Mouse (Mus musculus) adrenal gland, postnatal 10 days (tissue): ENCODE data around the gene S100a6. TPM values are rescaled to one million over a fixed set of nuclear protein-coding genes. Genes with fewer than 3 reads are reported as not detected.
A peak's percentile ranks its signal among the peaks of the same experiment; 100 is the strongest.

Source experiments
- DNase-seq: peaks from one replicate; pipeline ENCODE4 v3.0.0; 2021; ENCODE audit warnings: mixed read lengths
- long read RNA-seq, 2 experiments: library from polyadenylated mRNA; stranded (forward); transcript quantifications; one replicate each; pipeline ENCODE4 v2.0.0; 2021
- total RNA-seq, 2 experiments: library from RNA; stranded (reverse); gene quantifications; 2 replicates each; pipeline ENCODE4 v1.2.3; 2021

S100a6 gene
- total RNA-seq = 10 to 100 TPM; 72.2 to 82.8 TPM
- long read RNA-seq, experiment 1, transcript S100a6-201 (3 exons, 731 nt) = major isoform, 27 of 34 reads
- long read RNA-seq, experiment 1, partial matches to known transcripts = 0 of 34 reads
- long read RNA-seq, experiment 1, other reads (novel, unspliced or antisense) = 7 of 34 reads
- long read RNA-seq, experiment 2, transcript S100a6-201 (3 exons, 731 nt) = major isoform, 23 of 29 reads
- long read RNA-seq, experiment 2, partial matches to known transcripts = 3 of 29 reads
- long read RNA-seq, experiment 2, other reads (novel, unspliced or antisense) = 3 of 29 reads

DNA sequence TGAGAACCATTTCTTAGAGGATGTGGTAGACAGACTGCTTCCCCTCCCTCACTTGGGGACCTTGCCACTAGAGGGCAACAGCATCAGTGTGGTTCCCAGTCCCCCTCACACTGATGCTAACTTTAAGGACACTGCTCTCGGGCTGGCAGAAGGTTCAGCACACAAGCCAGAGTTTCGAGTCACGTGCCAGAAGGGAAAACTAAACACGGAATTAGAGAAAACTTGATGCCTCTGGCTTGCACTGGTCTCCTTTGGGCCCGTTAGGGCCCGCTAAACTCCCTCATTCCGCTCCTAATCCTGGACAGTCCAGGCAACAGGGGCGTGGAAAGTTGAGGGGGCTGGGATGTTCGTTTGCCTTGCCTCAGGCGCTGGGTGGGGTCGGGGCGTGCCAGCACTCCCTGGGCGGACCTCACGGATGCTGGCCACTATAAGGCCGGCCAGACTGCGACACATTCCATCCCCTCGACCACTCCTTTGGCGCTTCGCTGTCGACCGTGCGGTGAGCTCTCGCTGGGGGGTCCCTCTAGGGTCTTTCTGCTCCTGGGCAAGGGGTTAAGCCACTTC is at the start of gene S100a6:
S100a6 (plus strand) TSS at position 155 of the 564 bp plus-strand sequence.
- DNase-seq = peak; percentile 61

- DNase-seq = peak; percentile 53
Measured at GRCm38 (mm10) chr3:90574691-90575090, 38.0 kb upstream of the S100a6 start.

DNA sequence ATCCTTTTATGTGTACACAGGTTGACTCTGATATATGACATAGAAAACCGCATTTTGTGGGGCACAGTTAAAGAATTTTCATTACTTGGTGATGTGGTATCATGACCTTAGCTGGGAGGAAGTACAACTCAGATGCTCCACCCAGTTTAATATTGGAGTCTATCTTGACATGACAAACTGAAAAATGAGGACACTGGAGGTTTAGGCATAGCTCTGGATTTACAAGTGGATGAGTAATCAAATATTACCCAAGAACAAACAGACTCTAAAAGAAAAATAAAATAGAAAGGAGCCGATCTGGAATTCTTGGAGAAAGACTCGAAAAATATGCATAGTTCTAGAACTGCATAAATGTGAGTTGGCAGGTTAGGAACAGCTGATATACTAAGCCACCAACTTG is 37.4 kb upstream of the S100a6 start:
- DNase-seq = no peak

GRCm38 (mm10) chr3:90576351-90577001 is 36.2 kb upstream of the S100a6 start:
- DNase-seq = no peak

DNA sequence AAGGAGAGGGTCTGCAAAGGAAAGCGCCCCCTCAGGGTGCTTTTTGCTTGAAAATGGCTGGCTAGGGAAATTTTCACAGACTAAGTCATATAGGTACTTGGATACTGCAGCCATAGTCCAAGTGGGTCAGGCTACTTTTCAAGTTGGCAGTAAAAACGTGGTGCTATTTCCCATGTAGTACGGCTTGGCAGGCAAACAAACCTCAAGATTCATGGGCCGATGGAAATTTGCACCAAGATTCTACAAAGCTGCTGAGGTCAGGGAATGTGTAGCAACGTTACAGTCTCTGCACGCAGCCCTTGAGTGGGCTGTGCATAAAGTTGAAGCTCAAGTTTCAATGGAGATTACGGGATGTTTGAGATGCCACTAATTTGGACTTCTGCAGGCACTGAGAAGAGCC is 33.2 kb upstream of the S100a6 start:
- DNase-seq = peak; percentile 40

- DNase-seq = no peak
Measured at GRCm38 (mm10) chr3:90581141-90581540, 31.5 kb upstream of the S100a6 start.

DNA sequence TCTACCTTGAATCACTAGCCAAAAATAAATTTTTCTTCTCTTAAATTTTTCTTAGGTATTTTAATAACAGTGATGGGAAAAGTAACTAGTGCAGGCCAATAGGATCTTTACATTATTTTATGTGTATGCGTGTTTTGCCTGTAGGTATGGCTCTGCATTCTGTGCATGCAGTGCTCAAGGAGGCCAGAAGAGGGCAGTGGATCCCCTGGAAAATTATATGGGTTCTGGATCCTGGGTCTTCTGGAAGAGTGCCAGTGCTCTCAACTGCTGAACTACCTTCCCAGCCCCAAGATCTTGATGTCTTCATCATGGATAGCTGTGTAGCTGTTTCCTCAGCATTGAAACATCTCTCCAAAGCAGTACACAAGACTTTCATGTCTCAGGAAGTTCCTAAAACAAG is 30.5 kb upstream of the S100a6 start:
- DNase-seq = no peak

DNA sequence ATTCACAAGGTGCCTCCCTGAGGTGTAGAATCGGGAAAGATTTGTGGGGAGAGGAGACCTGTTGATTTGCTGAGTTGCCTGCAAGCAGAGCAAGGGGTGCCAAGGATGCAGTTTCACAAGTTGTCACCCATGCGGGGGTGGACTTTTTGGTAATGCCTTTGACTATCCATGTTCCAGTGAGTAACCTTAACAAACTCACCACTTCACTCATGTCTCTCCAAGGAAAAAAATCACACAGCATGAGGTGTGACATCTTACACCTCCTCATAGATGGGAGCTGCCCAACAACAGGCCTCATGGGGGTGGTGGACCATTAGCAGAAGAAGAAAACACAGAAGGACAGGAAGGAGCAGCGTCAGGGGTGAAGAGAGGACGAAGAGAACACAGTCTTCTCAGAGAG is 30.1 kb upstream of the S100a6 start:
- no peak for DNase-seq

DNA sequence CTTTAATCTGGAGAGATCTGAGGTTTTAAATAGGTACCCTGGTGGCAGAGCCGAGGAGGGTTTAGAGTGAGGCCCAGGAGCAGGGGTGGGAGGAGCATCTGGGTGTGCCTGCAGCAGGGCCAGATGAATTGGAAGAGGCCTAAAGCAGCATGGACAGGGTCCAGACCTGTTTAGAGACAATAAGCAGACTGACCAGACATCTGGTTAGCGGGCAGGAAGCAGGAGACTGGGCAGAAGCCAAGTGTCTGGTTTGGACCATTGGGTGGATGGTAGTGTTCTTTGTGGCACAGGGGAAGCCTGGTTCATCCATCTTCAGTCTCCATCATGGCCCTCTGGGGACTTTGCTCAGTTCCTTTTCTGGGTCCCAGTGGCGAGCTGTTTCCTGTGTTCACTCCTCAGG is 28.8 kb upstream of the S100a6 start:
- peak; percentile 46 for DNase-seq

DNA sequence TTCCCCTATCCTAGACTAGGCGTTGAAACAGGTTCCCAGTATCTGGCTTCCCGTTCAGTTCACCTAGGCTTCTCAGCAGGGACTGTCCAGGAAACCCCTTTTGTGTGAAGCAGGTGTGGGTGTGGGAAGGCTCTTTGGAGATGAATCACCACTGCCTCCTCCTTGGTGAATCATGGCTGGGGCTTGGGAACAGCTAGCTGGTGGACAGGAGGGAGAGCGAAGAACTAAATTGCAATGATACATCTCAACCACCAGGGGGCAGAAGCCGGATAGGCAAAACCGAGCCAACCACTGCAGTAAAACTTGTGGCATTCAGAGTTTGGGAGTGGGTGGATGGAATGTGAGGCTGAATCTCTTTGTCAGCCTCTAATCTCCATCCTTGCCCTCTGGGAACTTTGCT is 27.1 kb upstream of the S100a6 start:
- DNase-seq = peak; percentile 75

DNA sequence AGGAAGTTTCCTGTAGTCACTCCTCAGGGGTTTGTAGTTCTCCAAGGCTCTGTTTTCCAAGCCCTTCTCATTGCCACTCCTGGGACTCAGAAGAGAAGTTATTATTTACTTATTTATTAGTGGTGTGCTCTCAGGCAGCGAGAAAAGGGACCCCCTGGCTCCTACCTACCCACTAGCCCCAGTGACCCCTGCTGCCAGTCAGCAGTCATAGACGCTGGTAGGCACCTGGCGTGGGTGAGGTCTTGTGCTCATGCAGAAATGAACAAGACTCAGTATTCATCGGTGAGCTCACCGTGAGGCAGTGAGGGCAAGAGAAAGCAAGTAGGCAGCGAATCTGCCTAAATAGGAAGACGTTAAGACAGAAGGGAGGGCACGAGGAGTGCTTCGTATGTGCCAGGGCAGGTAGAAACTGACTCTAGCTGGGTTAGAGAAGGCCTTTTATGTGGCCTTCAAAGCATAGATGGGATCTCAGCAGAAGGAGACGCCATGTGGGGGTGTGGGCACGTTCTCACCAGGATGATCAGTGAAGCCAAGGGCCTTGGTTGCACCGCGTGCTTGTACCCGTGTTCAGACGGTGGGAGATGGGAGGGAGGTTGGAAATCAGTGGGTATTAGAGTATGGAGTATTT is 26.6 kb upstream of the S100a6 start:
- DNase-seq = no peak

DNA sequence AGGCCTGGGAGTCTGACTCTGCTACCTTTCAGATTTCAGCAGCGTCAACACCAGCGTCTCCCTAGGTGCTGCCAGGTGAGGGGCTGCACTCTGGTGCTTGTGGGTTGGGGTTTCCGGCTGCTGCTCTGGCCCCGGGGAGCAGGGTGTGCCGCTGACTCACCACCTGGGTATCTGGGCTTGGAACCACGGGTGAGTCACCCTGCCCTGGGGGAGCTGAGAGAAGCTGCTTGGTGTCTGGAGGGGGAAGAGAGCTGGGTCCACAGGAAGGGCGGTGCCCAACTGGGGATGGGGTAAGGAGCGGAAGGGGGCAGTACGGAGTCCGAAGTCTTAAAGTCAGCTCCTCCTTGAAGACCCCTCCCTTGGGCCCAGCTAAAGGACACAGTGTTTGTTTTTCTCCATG is 25.8 kb upstream of the S100a6 start:
- peak; percentile 82 for DNase-seq

- DNase-seq = peak; percentile 34
Measured at GRCm38 (mm10) chr3:90587361-90588101, 25.2 kb upstream of the S100a6 start.

GRCm38 (mm10) chr3:90589390-90589789 is 23.3 kb upstream of the S100a6 start:
- no peak for DNase-seq

GRCm38 (mm10) chr3:90589947-90590346 is 22.7 kb upstream of the S100a6 start, which contains the start of gene S100a2:
TSS of gene S100a2 (plus strand) at chr3:90590247.
- DNase-seq = no peak

- DNase-seq = no peak
Measured at GRCm38 (mm10) chr3:90594466-90594865, 18.2 kb upstream of the S100a6 start.

- DNase-seq = no peak
Measured at GRCm38 (mm10) chr3:90595556-90595955, 17.1 kb upstream of the S100a6 start.

DNA sequence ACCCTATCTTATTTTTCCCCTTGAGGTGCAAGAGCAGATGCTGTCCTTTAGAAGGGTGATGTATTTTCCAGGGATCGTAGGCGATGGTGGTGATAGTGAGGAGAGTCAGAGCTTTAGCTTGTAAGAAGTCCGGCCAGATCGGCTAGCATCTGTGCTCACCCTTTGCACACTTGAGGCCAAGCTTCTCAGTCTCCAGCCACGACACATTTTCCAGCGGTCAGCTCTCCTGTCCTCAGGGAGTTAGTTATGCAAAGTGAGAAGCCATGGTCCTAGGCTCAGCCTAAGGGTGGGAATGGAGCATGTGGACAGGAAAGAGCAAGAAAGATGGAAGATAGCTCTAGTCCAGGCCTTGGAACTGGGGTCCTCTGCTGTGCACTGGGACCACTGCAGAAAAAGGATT is 15.9 kb upstream of the S100a6 start:
- DNase-seq = peak; percentile 40

- DNase-seq = no peak
Measured at GRCm38 (mm10) chr3:90597736-90598135, 14.9 kb upstream of the S100a6 start.

DNA sequence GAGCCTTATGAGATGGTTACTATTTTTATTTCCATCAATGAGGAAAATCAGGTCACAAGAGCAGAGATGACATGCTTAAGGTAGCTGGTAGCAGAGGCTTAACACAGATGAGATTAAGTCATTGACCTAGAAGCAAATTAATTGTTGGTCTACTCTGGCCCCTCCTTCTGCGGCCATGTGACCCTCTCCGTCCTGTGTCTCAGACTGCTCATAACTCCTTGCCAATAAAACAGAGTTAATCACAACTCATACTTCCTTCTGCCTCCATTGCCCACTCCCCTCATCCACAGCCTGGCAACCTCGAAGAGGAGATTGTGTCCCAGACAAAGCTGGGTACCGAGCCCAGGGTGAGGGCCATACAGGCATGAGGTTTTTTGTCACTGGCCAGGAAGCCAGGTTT is 14.5 kb upstream of the S100a6 start:
- no peak for DNase-seq

- no peak for DNase-seq
Measured at GRCm38 (mm10) chr3:90599401-90599800, 13.3 kb upstream of the S100a6 start.

DNA sequence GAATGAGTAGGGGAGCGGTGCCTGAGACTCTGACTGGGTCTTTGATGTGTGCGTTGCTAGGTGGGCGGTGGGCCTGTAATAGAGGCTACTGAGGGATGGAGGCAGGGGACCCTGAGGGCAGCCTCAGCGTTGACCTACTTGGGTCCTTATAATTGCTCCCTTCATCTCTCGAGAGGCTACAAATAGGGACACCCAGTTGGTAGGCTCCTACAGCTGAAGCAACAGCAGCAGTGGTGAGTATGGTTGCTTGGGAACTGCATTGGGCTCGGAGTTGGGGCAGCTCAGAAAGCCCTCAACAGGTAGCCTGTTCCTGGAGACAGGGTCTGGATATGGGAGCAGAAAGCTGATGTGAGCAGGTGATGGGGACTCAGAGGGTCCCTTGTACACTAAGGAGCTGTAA is 12.6 kb upstream of the S100a6 start:
- DNase-seq = no peak
